Mouse (Mus musculus): ENCODE measurements at regions not wholly inside any gene's neighbourhood (a gene's known extent, or its start where the extent isn't known, plus 50 kb on each side); places are given as distances from the start of the nearest gene placed in this dataset.

DNA sequence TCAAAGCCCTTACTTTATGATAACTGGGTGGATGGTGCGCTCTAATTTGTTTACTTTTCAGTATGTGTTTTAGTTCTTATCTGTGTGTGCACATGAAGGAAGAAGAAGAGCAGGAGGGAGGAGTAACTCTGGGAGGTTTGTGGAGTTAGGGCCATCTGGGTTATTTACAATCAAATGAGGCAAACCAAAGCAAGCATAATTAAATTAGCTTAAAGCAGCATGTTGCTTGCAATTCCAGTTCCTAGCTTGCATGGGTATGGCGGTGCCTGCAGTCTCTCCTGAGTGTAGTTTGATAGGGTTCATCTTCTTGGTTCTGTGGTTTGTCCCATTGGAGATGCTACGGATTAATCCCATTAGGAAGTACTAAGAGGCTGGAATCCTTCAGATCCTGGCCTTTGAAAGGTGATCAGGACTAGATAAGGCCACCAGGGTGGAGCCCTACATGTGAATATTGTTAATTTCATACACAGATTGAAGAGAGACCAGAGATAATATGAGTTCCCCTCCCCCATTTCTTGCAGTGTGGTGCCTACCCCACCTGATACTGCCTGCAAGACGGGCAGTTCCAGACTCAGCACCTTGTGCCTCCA lies 123.5 kb downstream of the Far1 start:
- TF ChIP-seq POLR2A (IDR thresholded peaks at IDR 0.05; ENCODE audit: borderline replicate concordance, extremely low read depth, insufficient read depth, insufficient read length, poor library complexity, severe bottlenecking) (no peak), CTCF (IDR thresholded peaks at IDR 0.05; ENCODE audit: borderline replicate concordance, extremely low read depth, insufficient read depth, insufficient read length) (no peak)
